Mouse (Mus musculus): ENCODE data around the gene Rassf6. TPM values are rescaled to one million over a fixed set of nuclear protein-coding genes. Genes with fewer than 3 reads are reported as not detected.

The Rassf6 gene
- polyA plus RNA-seq, 1 experiment from 2014 or later, result 0.22 TPM

DNA sequence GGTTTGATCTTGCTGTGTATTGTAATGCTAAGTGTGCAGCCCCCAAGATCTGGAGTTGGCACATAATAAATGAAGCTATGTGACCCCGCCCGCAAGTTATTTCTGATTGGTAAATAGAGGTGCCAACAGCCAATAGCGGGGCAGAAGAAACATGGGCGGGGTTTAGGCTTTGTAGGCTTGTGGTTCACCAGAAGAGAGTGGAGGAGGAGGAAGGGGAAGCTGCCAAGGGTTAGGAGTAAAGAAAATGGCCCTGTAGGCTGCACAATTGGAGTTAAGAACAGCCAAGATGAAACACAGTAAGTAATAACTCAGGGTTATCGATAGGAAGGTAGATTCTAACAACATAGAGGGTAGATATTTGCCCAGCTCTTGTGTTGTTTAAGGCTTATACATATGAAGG is 53.9 kb downstream of the Rassf6 start:
- Histone ChIP-seq H3K4me1 (replicated peaks) (no peaks in the 10 kb centered on the region; the same call in 1 of the 2 replicates), H3K36me3 (no peaks in the 10 kb centered on the region), H3K9me3 (no peaks in the 10 kb centered on the region), H3K27ac (no peak overlapping the region), H3K27me3 (ENCODE audit: insufficient read depth, poor library complexity, severe bottlenecking) (no peaks in the 10 kb centered on the region), H3K4me3 (no peak overlapping the region)
- no peak for DNase-seq (ENCODE audit: low spot score)
- WGBS, result 72% methylated on average over 5 of the region's 5 CpGs

DNA sequence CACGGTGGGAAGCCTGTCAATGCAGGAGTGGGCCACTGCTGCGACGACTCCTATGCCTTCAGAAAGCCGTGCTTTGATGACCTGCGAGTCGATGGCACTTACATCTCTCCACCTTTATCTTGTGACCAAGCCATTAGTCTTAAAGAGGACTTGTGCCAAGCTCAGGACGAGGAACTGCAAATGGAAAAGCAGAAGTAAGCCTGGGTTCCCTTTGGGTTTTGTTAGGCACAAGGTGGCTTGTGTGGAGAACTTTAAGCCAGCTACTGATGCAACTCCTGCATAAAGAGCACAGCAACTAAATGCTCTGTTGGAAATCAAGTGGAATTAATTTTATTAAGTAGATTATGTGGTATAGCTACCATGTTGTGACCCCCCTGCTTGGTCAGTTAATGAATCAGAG is 55.7 kb downstream of the Rassf6 start:
- 85% methylated on average over 7 of the region's 7 CpGs for WGBS
- no peaks in the 10 kb centered on the region; the same call in 1 of the 2 replicates for H3K4me1 ChIP-seq (replicated peaks)
- no peaks in the 10 kb centered on the region for H3K27me3 ChIP-seq (ENCODE audit: insufficient read depth, poor library complexity, severe bottlenecking)
- H3K36me3 ChIP-seq, result no peaks in the 10 kb centered on the region
- no peaks in the 10 kb centered on the region; the same call in 1 of the 2 replicates for H3K9me3 ChIP-seq
- H3K27ac ChIP-seq, result no peak overlapping the region
- no peak for DNase-seq (ENCODE audit: low spot score)
- no peak overlapping the region for H3K4me3 ChIP-seq

DNA sequence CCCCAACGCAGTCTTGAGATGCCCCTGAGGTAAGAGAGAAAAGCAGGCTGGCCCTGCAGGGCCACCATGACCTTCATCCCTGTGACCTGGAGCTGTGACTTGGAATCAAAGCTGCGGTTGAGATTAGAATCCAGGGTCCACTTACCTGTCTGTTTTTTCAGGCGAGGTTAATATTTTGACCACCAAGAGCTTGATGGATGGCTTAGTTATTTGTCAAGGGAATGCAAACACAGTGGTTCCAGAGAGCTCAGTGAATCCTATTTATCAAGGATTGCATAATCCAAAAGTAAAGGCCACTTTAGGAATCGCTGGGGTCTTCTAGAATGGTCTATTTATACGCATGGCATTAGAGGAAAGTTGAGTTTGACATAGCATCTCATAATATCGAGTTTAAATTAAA is 58.3 kb downstream of the Rassf6 start:
- Histone ChIP-seq H3K27ac (no peak overlapping the region), H3K4me3 (no peak overlapping the region), H3K9me3 (no peaks in the 10 kb centered on the region; the same call in 1 of the 2 replicates), H3K27me3 (ENCODE audit: insufficient read depth, poor library complexity, severe bottlenecking) (no peaks in the 10 kb centered on the region), H3K4me1 (replicated peaks) (no peaks in the 10 kb centered on the region), H3K36me3 (no peaks in the 10 kb centered on the region)
- 91% methylated on average over 6 of the region's 6 CpGs for WGBS
- no peak for DNase-seq (ENCODE audit: low spot score)

- Histone ChIP-seq H3K4me1 (replicated peaks) (no peaks in the 10 kb centered on the region), H3K9me3 (no peaks in the 10 kb centered on the region; the same call in 1 of the 2 replicates), H3K27ac (no peak overlapping the region), H3K4me3 (no peak overlapping the region), H3K36me3 (no peaks in the 10 kb centered on the region), H3K27me3 (ENCODE audit: insufficient read depth, poor library complexity, severe bottlenecking) (no peaks in the 10 kb centered on the region)
- WGBS, result 87% methylated on average over 9 of the region's 9 CpGs
- no peak for DNase-seq (ENCODE audit: low spot score)
These were observed 60.9 kb downstream of the Rassf6 start for GRCm38 (mm10) chr5:90579556-90579955.

GRCm38 (mm10) chr5:90577751-90578150 is 62.7 kb downstream of the Rassf6 start:
- DNase-seq (ENCODE audit: low spot score), result no peak
- no peaks in the 10 kb centered on the region for H3K4me1 ChIP-seq (replicated peaks)
- no peaks in the 10 kb centered on the region for H3K27me3 ChIP-seq (ENCODE audit: insufficient read depth, poor library complexity, severe bottlenecking)
- H3K9me3 ChIP-seq, result no peaks in the 10 kb centered on the region; the same call in 1 of the 2 replicates
- no peaks in the 10 kb centered on the region for H3K36me3 ChIP-seq
- H3K27ac ChIP-seq, result no peak overlapping the region
- no peak overlapping the region for H3K4me3 ChIP-seq
- 85% methylated on average over 9 of the region's 9 CpGs for WGBS

GRCm38 (mm10) chr5:90571216-90571615 is 69.2 kb downstream of the Rassf6 start:
- H3K36me3 ChIP-seq, result no peaks in the 10 kb centered on the region
- no peak overlapping the region for H3K4me3 ChIP-seq
- no peak overlapping the region for H3K27ac ChIP-seq
- DNase-seq (ENCODE audit: low spot score), result no peak
- H3K9me3 ChIP-seq, result no peaks in the 10 kb centered on the region
- 42% methylated on average over 3 of the region's 3 CpGs for WGBS
- no peaks in the 10 kb centered on the region for H3K27me3 ChIP-seq (ENCODE audit: insufficient read depth, poor library complexity, severe bottlenecking)
- no peaks in the 10 kb centered on the region for H3K4me1 ChIP-seq (replicated peaks)

DNA sequence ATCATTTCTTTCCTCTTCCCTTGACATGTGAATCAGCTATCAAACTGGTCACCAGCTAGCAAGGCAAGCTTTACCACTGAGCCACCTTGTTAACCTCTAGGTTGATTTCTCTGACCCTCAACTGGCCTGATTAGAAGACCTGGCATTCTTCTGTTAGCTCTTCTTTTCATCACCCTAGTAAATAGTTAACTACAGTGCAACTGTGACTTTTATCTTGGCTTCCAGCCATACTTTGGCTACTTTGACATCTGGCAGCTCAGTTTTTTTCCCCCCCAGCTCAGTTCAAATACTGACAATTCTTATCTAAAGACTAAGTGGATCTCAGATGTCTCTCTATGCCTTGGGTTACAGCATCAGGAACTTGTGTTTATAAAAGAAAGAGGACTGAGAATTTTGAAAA is 72.1 kb downstream of the Rassf6 start:
- H3K27ac ChIP-seq, result no peak overlapping the region

DNA sequence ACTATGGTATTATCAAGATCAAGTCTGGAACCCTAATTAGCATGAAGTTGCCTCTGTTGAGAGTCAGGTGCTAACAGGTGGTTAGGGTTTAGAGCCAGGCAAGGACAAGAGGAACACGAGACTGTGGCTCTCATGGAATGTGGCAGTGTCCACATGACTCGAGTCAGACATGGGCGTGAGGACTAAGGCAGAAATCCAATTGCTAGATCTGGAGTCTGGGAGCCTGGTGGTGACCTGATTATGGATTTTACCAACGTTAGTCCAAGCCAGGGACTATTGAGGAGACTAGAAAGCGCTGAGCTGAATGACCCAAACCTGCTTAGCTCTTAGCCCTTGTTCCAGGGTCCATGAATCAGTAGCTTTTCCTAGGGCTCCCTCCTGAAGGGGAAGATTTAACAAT is 72.7 kb downstream of the Rassf6 start:
- Histone ChIP-seq H3K4me1 (replicated peaks) (no peaks in the 10 kb centered on the region), H3K4me3 (no peak overlapping the region), H3K27ac (no peak overlapping the region), H3K36me3 (no peaks in the 10 kb centered on the region), H3K9me3 (no peaks in the 10 kb centered on the region), H3K27me3 (ENCODE audit: insufficient read depth, poor library complexity, severe bottlenecking) (no peaks in the 10 kb centered on the region)
- no peak for DNase-seq (ENCODE audit: low spot score)
- 82% methylated on average over 5 of the region's 5 CpGs for WGBS

More for the DNA sequence above, 72.1 kb downstream of the Rassf6 start:
- no peaks in the 10 kb centered on the region for H3K9me3 ChIP-seq
- no peak for DNase-seq (ENCODE audit: low spot score)
- H3K27me3 ChIP-seq (ENCODE audit: insufficient read depth, poor library complexity, severe bottlenecking), result no peaks in the 10 kb centered on the region
- no peaks in the 10 kb centered on the region for H3K4me1 ChIP-seq (replicated peaks)
- H3K36me3 ChIP-seq, result no peaks in the 10 kb centered on the region
- no peak overlapping the region for H3K4me3 ChIP-seq

- H3K27ac ChIP-seq, result no peak overlapping the region
These were observed 75.3 kb downstream of the Rassf6 start for GRCm38 (mm10) chr5:90565205-90565604.

GRCm38 (mm10) chr5:90564161-90564560 is 76.3 kb downstream of the Rassf6 start:
- WGBS, result 91% methylated on average over 4 of the region's 4 CpGs
- H3K27me3 ChIP-seq (ENCODE audit: insufficient read depth, poor library complexity, severe bottlenecking), result no peaks in the 10 kb centered on the region

More at GRCm38 (mm10) chr5:90565205-90565604, 75.3 kb downstream of the Rassf6 start:
- DNase-seq (ENCODE audit: low spot score), result no peak
- Histone ChIP-seq H3K4me3 (no peak overlapping the region), H3K36me3 (no peaks in the 10 kb centered on the region), H3K27me3 (ENCODE audit: insufficient read depth, poor library complexity, severe bottlenecking) (no peaks in the 10 kb centered on the region), H3K4me1 (replicated peaks) (no peaks in the 10 kb centered on the region), H3K9me3 (no peaks in the 10 kb centered on the region)
- 81% methylated on average over 6 of the region's 6 CpGs for WGBS

GRCm38 (mm10) chr5:90562880-90563279 is 77.6 kb downstream of the Rassf6 start:
- no peak overlapping the region for H3K4me3 ChIP-seq
- no peaks in the 10 kb centered on the region for H3K4me1 ChIP-seq (replicated peaks)
- H3K36me3 ChIP-seq, result no peaks in the 10 kb centered on the region
- WGBS, result 93% methylated on average over 4 of the region's 4 CpGs
- no peak for DNase-seq (ENCODE audit: low spot score)
- H3K27me3 ChIP-seq (ENCODE audit: insufficient read depth, poor library complexity, severe bottlenecking), result no peaks in the 10 kb centered on the region
- no peaks in the 10 kb centered on the region for H3K9me3 ChIP-seq
- no peak overlapping the region for H3K27ac ChIP-seq

More at GRCm38 (mm10) chr5:90564161-90564560, 76.3 kb downstream of the Rassf6 start:
- no peaks in the 10 kb centered on the region for H3K9me3 ChIP-seq
- H3K36me3 ChIP-seq, result no peaks in the 10 kb centered on the region
- no peak overlapping the region for H3K27ac ChIP-seq
- no peak for DNase-seq (ENCODE audit: low spot score)
- no peak overlapping the region for H3K4me3 ChIP-seq
- no peaks in the 10 kb centered on the region for H3K4me1 ChIP-seq (replicated peaks)

DNA sequence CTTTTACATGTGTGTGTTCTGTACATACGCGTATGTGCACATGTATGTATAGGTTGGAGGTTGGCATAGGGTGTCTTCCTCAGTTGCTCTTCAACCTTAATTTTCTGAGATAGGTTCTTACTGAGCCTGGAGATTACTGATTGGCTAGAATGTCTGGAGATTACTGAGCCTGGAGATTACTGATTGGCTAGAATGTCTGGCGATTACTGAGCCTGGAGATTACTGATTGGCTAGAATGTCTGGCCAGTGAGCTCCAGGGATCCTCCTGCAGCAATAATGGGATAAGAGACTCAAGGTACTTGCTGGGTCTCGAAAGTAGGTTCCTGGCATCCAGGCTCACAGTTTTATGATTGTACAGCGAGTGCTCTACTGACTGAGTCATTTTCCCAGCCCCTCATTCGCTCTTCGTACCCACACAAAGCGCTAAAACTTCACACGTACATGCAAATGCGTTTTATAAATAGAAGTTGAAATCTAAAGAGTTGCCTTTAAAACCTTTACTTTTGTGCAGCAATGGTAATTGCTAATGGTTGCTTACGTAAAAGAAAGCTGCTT is 78.7 kb downstream of the Rassf6 start:
- H3K9me3 ChIP-seq, result no peaks in the 10 kb centered on the region
- no peak overlapping the region for H3K4me3 ChIP-seq
- no peak for DNase-seq (ENCODE audit: low spot score)
- no peak overlapping the region for H3K27ac ChIP-seq
- H3K27me3 ChIP-seq (ENCODE audit: insufficient read depth, poor library complexity, severe bottlenecking), result no peaks in the 10 kb centered on the region
- 94% methylated on average over 11 of the region's 11 CpGs for WGBS
- H3K36me3 ChIP-seq, result no peaks in the 10 kb centered on the region
- H3K4me1 ChIP-seq (replicated peaks), result no peaks in the 10 kb centered on the region

- Histone ChIP-seq H3K9me3 (no peaks in the 10 kb centered on the region), H3K36me3 (no peaks in the 10 kb centered on the region), H3K27ac (no peak within 1 kb of the TSS), H3K4me1 (replicated peaks) (no peaks in the 10 kb centered on the region), H3K27me3 (ENCODE audit: insufficient read depth, poor library complexity, severe bottlenecking) (no peaks in the 10 kb centered on the region), H3K4me3 (no peak within 1 kb of the TSS)
- WGBS, result 89% methylated on average over 6 of the region's 6 CpGs
- no peak for DNase-seq (ENCODE audit: low spot score)
These were observed 79.7 kb downstream of the Rassf6 start, which contains the start of gene 5830473C10Rik for GRCm38 (mm10) chr5:90560743-90561142. TSS of gene 5830473C10Rik (plus strand) at chr5:90561107.

- Histone ChIP-seq H3K27me3 (ENCODE audit: insufficient read depth, poor library complexity, severe bottlenecking) (no peaks in the 10 kb centered on the region), H3K4me3 (no peak overlapping the region), H3K36me3 (no peaks in the 10 kb centered on the region), H3K4me1 (replicated peaks) (no peaks in the 10 kb centered on the region), H3K27ac (no peak overlapping the region), H3K9me3 (no peaks in the 10 kb centered on the region)
- no peak for DNase-seq (ENCODE audit: low spot score)
- 79% methylated on average over 3 of the region's 3 CpGs for WGBS
These were observed 84.4 kb downstream of the Rassf6 start for GRCm38 (mm10) chr5:90556052-90556451.
